Mouse (Mus musculus) lung, adult 2 months (tissue): Measurements from ENCODE around the gene Siglece.

Source experiments
- CTCF ChIP-seq: fragments of 200-500 bp; IDR thresholded peaks from 2 replicates; pipeline ENCODE4 v1.5.1; 2011; ENCODE audit warnings: mild to moderate bottlenecking, low read length, control low read depth; ENCODE audit not compliant: insufficient read depth
- POLR2A ChIP-seq: fragments of 200-500 bp; IDR thresholded peaks from 2 replicates; pipeline ENCODE4 v1.6.1; 2011; ENCODE audit warnings: low read depth, mild to moderate bottlenecking, control low read depth, low read length, borderline replicate concordance; ENCODE audit errors: extremely low read depth

DNA sequence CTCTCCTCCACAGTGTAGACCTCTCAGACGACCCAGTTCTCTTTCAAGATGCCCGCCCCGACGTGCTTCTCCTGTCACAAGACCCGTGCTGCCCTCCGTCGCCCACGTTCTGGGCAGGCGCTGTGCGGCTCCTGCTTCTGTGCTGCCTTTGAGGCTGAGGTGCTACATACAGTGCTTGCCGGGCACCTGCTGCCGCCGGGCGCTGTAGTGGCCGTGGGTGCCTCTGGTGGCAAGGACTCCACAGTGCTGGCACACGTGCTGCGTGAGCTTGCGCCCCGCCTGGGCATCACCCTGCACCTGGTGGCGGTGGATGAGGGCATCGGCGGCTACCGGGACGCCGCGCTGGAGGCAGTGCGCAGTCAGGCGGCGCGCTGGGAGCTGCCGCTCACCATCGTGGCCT, 15.1 kb upstream of the Siglece start:
- TF ChIP-seq CTCF (no peak), POLR2A (no peak)
